Mouse (Mus musculus): ENCODE measurements around the gene Nsmf. TPM values are rescaled to one million over a fixed set of nuclear protein-coding genes. Genes with fewer than 3 reads are reported as not detected.
A peak's percentile ranks its signal among the peaks of the same experiment; 100 is the strongest.

Nsmf gene
- polyA plus RNA-seq, 1 experiment from 2014 or later: 8.3 TPM

DNA sequence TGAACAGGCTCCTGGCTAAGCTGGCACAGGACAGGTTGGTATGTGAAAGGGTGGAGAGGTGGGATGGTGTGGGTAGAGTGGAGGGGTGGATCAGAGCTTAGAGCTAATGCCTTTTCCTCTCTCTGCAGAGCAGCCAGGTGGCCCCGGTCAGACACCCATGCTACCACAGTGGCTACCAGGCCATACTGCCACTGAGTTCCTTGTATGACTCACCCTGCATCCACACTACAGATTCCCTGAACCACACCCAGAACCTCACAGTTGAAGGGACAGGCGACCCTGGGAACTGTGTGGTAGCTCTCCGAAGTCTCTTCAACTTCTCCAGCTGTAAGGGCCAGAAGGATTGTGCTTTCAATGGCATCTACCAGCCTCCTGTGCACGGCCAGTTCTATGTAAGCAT lies 29.5 kb downstream of the Nsmf start:
- Histone ChIP-seq H3K9me3 (replicated peaks) (no peaks in the 10 kb centered on the region), H3K9ac (no peak overlapping the region), H3K4me1 (replicated peaks) (0 out of 2 replicates have a peak, but pooled peaks cover 5% of the 10 kb centered on the region), H3K27ac (replicated peaks) (no peak overlapping the region), H3K4me2 (no peak overlapping the region), H3K4me3 (replicated peaks) (no peak overlapping the region), H3K36me3 (replicated peaks) (no peaks in the 10 kb centered on the region), H3K27me3 (no peaks in the 10 kb centered on the region)
- WGBS (ENCODE audit: insufficient replicate concordance): 71% methylated on average over 4 of the region's 4 CpGs
- no peak for ATAC-seq (ENCODE audit: insufficient read depth)

DNA sequence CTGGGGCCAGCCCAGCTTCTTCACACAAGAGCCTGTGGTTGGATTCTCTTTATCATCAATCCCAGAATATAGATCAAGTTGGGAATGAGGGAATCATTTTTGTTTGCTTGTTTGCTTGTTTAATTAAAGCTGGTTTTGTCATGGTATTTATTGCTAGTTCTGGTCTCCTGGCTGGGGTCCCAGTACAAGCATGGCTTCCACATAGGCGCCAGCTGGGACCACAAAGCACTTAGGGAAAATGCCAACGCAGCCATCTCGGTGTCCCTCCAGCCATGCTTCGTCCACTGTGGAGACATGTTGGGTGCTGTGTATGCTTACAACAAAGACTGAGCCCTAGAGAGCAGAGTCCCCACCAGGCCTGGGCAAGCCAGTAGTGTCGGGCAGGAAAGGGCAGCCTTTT lies 31.4 kb downstream of the Nsmf start:
- no peak for ATAC-seq (ENCODE audit: insufficient read depth)
- Histone ChIP-seq H3K9ac (no peak overlapping the region), H3K9me3 (replicated peaks) (no peaks in the 10 kb centered on the region), H3K27me3 (no peaks in the 10 kb centered on the region), H3K27ac (replicated peaks) (no peak overlapping the region), H3K4me2 (no peak overlapping the region), H3K4me3 (replicated peaks) (no peak overlapping the region), H3K4me1 (replicated peaks) (0 out of 2 replicates have a peak, but pooled peaks cover 5% of the 10 kb centered on the region), H3K36me3 (replicated peaks) (no peaks in the 10 kb centered on the region)
- WGBS (ENCODE audit: insufficient replicate concordance): 79% methylated on average over 5 of the region's 5 CpGs

GRCm38 (mm10) chr2:25087842-25088241 lies 33.7 kb downstream of the Nsmf start:
- no peak overlapping the region for H3K4me3 ChIP-seq (replicated peaks)
- H3K4me2 ChIP-seq: no peak overlapping the region
- H3K27me3 ChIP-seq: no peaks in the 10 kb centered on the region
- H3K4me1 ChIP-seq (replicated peaks): no peaks in the 10 kb centered on the region
- no peaks in the 10 kb centered on the region for H3K36me3 ChIP-seq (replicated peaks)
- H3K9me3 ChIP-seq (replicated peaks): no peaks in the 10 kb centered on the region
- ATAC-seq (ENCODE audit: insufficient read depth): no peak
- WGBS (ENCODE audit: insufficient replicate concordance): 88% methylated on average over 2 of the region's 2 CpGs
- no peak overlapping the region for H3K27ac ChIP-seq (replicated peaks)
- no peak overlapping the region for H3K9ac ChIP-seq

GRCm38 (mm10) chr2:25088636-25089035 lies 34.5 kb downstream of the Nsmf start:
- Histone ChIP-seq H3K36me3 (replicated peaks) (no peaks in the 10 kb centered on the region), H3K4me2 (no peak overlapping the region), H3K4me1 (replicated peaks) (no peaks in the 10 kb centered on the region), H3K4me3 (replicated peaks) (no peak overlapping the region), H3K27me3 (peaks cover 2% of the 10 kb centered on the region; the same call in 1 of the 2 replicates), H3K9ac (no peak overlapping the region), H3K27ac (replicated peaks) (no peak overlapping the region), H3K9me3 (replicated peaks) (no peaks in the 10 kb centered on the region)
- no peak for ATAC-seq (ENCODE audit: insufficient read depth)
- 50% methylated on average over 3 of the region's 3 CpGs for WGBS (ENCODE audit: insufficient replicate concordance)

- 41% methylated on average over 17 of the region's 17 CpGs for WGBS (ENCODE audit: insufficient replicate concordance)
- peaks cover 9% of the 10 kb centered on the region for H3K27me3 ChIP-seq
- peak; percentile 35 for ATAC-seq (ENCODE audit: insufficient read depth)
- no peak overlapping the region for H3K27ac ChIP-seq (replicated peaks)
- H3K36me3 ChIP-seq (replicated peaks): no peaks in the 10 kb centered on the region
- H3K9me3 ChIP-seq (replicated peaks): no peaks in the 10 kb centered on the region
- peak overlapping the region; percentile 61 for H3K4me2 ChIP-seq
- peaks cover 18% of the 10 kb centered on the region for H3K4me1 ChIP-seq (replicated peaks)
- H3K9ac ChIP-seq: 0 out of 2 replicates have a peak overlapping the region, but pooled peaks have one; percentile 27
- peak overlapping the region; percentile 33 for H3K4me3 ChIP-seq (replicated peaks)
Measured at GRCm38 (mm10) chr2:25094785-25095108, 40.6 kb downstream of the Nsmf start.

DNA sequence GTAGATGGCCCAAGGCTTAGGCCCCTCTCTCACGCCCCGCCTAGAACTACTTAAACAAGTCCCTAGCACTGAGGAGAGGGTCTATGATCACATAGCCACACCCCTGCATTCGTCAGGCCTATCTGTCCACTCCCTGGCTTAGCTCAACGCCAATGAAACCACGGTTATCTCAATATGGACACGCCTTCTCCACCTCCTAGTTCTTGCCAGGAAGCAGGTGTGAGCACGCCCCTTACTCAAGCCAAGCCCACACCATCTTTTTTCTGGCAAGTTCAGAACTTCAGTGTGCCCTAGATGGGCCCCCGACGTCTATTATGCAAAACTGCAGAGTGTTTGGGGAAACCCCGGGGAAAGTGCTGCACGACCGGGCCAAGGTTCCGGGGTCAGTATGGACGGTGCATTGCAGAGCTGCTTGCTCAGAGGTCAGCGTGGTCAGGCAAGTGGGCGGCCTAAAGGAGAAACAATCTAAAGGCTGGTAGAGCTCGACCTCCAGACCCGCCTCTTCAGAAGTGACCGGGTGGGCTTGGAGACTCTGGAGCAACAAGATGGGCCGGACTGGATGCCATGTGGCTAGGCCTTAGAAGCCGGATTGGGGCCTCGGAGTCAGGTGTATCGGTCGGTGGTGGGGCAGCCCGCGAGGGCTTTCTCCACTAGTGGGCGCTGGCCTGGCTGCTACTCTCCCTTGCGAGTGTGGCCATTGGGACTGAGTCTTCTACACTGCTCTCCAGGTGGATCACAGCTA lies 41.1 kb downstream of the Nsmf start, which contains the start of gene Noxa1:
TSS of gene Noxa1 (minus strand) at position 41 of the 742 bp plus-strand sequence.
- Histone ChIP-seq H3K27ac (replicated peaks) (no peak within 1 kb of the TSS), H3K9me3 (replicated peaks) (no peaks in the 10 kb centered on the region), H3K4me2 (peak within 1 kb of the TSS; percentile 61), H3K9ac (0 out of 2 replicates have a peak within 1 kb of the TSS, but pooled peaks have one; percentile 27), H3K36me3 (replicated peaks) (no peaks in the 10 kb centered on the region), H3K27me3 (peaks cover 9% of the 10 kb centered on the region), H3K4me1 (replicated peaks) (peaks cover 18% of the 10 kb centered on the region), H3K4me3 (replicated peaks) (peak within 1 kb of the TSS; percentile 33)
- ATAC-seq (ENCODE audit: insufficient read depth): peak; percentile 72
- 39% methylated on average over 28 of the region's 28 CpGs for WGBS (ENCODE audit: insufficient replicate concordance)

GRCm38 (mm10) chr2:25098005-25098615 lies 44.0 kb downstream of the Nsmf start:
- Histone ChIP-seq H3K4me2 (no peak overlapping the region), H3K9ac (no peak overlapping the region), H3K27ac (replicated peaks) (no peak overlapping the region), H3K4me1 (replicated peaks) (peaks cover 18% of the 10 kb centered on the region), H3K9me3 (replicated peaks) (no peaks in the 10 kb centered on the region), H3K27me3 (peaks cover 9% of the 10 kb centered on the region), H3K4me3 (replicated peaks) (no peak overlapping the region), H3K36me3 (replicated peaks) (no peaks in the 10 kb centered on the region)
- no peak for ATAC-seq (ENCODE audit: insufficient read depth)
- 51% methylated on average over 3 of the region's 3 CpGs for WGBS (ENCODE audit: insufficient replicate concordance)

DNA sequence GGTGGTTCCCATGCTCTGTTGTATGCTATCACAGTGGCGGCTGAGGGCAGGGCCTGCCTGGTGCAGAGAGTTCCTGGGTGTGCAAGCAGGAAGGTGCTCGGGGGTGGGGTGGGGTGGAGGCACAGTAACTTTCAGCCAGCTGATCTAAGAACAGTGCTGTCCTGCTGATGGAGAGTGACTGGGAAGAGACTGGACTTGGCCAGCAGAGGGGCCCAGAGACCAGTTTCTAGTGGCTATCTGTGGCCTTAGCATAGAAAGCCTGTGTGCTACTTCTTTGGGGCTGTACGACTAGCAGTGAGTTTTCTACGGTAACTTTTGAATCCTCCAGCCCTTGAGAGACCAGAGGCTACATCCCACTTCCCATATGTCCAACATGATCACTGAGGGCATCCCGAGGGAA lies 44.8 kb downstream of the Nsmf start:
- H3K4me1 ChIP-seq (replicated peaks): peaks cover 18% of the 10 kb centered on the region
- H3K9ac ChIP-seq: no peak overlapping the region
- no peak; the same call in 1 of the 2 replicates for ATAC-seq (ENCODE audit: insufficient read depth)
- H3K9me3 ChIP-seq (replicated peaks): no peaks in the 10 kb centered on the region
- H3K4me2 ChIP-seq: no peak overlapping the region
- no peak overlapping the region for H3K4me3 ChIP-seq (replicated peaks)
- no peak overlapping the region for H3K27ac ChIP-seq (replicated peaks)
- no peaks in the 10 kb centered on the region for H3K36me3 ChIP-seq (replicated peaks)
- WGBS (ENCODE audit: insufficient replicate concordance): 40% methylated on average over 5 of the region's 5 CpGs
- H3K27me3 ChIP-seq: peaks cover 4% of the 10 kb centered on the region

DNA sequence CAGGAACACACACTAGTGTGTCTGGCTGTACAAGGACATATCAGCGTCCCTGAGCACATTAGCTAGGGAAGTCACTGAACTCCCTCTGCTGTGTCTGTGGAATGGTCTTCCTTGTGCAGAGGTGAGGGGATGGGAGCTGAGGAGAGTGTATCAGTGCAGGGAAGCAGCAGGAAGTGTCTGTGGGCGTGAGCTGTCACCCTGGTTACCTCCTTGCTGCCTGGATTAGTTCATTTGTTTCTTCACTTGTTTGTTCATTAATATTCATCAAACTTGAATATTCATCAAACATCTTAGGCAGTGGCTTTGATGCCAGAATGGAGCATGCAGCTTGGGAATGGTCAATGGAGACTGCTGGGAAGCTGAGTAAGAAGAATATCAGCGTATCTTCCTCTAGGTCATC lies 45.5 kb downstream of the Nsmf start:
- Histone ChIP-seq H3K4me1 (replicated peaks) (peaks cover 16% of the 10 kb centered on the region), H3K4me2 (no peak overlapping the region), H3K27ac (replicated peaks) (no peak overlapping the region), H3K36me3 (replicated peaks) (no peaks in the 10 kb centered on the region), H3K4me3 (replicated peaks) (no peak overlapping the region), H3K27me3 (no peaks in the 10 kb centered on the region; the same call in 1 of the 2 replicates), H3K9ac (no peak overlapping the region), H3K9me3 (replicated peaks) (no peaks in the 10 kb centered on the region)
- 56% methylated on average over 3 of the region's 3 CpGs for WGBS (ENCODE audit: insufficient replicate concordance)
- no peak for ATAC-seq (ENCODE audit: insufficient read depth)

GRCm38 (mm10) chr2:25104122-25104521 lies 50.0 kb downstream of the Nsmf start:
- 76% methylated on average over 2 of the region's 2 CpGs for WGBS (ENCODE audit: insufficient replicate concordance)

GRCm38 (mm10) chr2:25106045-25106444 lies 51.9 kb downstream of the Nsmf start:
- Histone ChIP-seq H3K27ac (replicated peaks) (peak overlapping the region; percentile 41; the same call in 1 of the 2 replicates), H3K36me3 (replicated peaks) (no peaks in the 10 kb centered on the region), H3K9me3 (replicated peaks) (no peaks in the 10 kb centered on the region), H3K4me1 (replicated peaks) (peaks cover 32% of the 10 kb centered on the region), H3K27me3 (no peaks in the 10 kb centered on the region), H3K9ac (no peak overlapping the region), H3K4me2 (no peak overlapping the region), H3K4me3 (replicated peaks) (no peak overlapping the region)
- 15% methylated on average over 3 of the region's 3 CpGs for WGBS (ENCODE audit: insufficient replicate concordance)
- peak; percentile 40; the same call in 1 of the 2 replicates for ATAC-seq (ENCODE audit: insufficient read depth)

More at GRCm38 (mm10) chr2:25104122-25104521, 50.0 kb downstream of the Nsmf start:
- Histone ChIP-seq H3K9ac (no peak overlapping the region), H3K27ac (replicated peaks) (no peak overlapping the region), H3K4me2 (no peak overlapping the region), H3K9me3 (replicated peaks) (no peaks in the 10 kb centered on the region), H3K4me1 (replicated peaks) (peaks cover 20% of the 10 kb centered on the region), H3K27me3 (no peaks in the 10 kb centered on the region), H3K4me3 (replicated peaks) (no peak overlapping the region), H3K36me3 (replicated peaks) (no peaks in the 10 kb centered on the region)
- ATAC-seq (ENCODE audit: insufficient read depth): no peak

Measured in liver, embryonic 15.5 days (tissue).